Mouse (Mus musculus) adrenal gland, postnatal 36 days (tissue): ENCODE results near the gene Pou2af1. TPM values are rescaled to one million over a fixed set of nuclear protein-coding genes. Genes with fewer than 3 reads are reported as not detected.

Experiments
- DNase-seq, 2 experiments: peaks; one replicate each; pipeline ENCODE4 v3.0.0; 2021; ENCODE audit warnings: mixed read lengths in 1 of 2
- long read RNA-seq, 2 experiments: library from polyadenylated mRNA; stranded (forward); transcript quantifications; one replicate each; pipeline ENCODE4 v2.0.0; 2021; ENCODE audit warnings: borderline sequencing depth in 2 of 2
- total RNA-seq, 2 experiments: library from RNA; stranded (reverse); gene quantifications; 2 replicates each; pipeline ENCODE4 v1.2.3; 2021

Gene Pou2af1
- total RNA-seq: not detected
- long read RNA-seq, experiment 1: 0 reads
- long read RNA-seq, experiment 2: 0 reads

DNA sequence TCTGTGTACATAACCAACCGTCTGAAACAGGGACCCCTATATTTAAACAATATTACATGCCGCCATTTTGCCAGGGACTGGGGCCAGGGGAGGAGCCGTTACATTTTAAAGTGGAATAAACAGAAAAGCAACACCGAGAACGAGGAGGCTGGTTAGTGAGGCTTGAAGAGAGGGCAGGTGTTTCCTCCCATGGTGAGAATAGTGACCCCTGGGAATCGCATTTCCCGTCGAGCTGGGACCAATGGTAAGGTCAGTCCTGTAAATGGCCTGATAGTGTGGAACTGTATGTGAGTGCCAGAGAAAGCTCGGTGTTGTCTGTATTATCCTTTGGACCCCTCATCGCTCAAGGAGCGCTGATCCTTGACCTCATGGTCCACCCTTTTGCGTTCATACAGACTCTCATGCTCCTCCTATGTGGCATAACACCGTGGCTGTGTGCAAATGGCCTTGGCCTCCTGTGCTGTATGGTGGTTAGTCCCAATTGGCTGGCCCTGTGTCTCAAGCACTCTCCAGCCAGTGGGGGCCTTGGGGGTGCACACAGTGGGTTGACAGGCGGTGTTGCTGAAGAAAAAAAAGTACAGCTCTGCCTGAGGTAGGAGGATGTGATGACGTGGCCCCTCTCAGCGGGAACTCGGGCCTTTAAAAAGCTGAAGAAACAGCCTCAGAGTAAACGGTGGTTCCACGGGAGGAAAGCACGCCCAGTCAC is at the start of gene Pou2af1:
Gene Pou2af1, plus strand, starts transcription at position 686 of the 706 bp plus-strand sequence.
- no peak for DNase-seq

GRCm38 (mm10) chr9:51163989-51164388 is 49.5 kb upstream of the Pou2af1 start:
- no peak for DNase-seq

GRCm38 (mm10) chr9:51165312-51166180 is 48.0 kb upstream of the Pou2af1 start, which contains the start of gene Gm32742:
TSS of gene Gm32742 (minus strand) at chr9:51165517.
- no peak for DNase-seq

- no peak for DNase-seq
Observed at GRCm38 (mm10) chr9:51167954-51168353, 45.6 kb upstream of the Pou2af1 start.

DNA sequence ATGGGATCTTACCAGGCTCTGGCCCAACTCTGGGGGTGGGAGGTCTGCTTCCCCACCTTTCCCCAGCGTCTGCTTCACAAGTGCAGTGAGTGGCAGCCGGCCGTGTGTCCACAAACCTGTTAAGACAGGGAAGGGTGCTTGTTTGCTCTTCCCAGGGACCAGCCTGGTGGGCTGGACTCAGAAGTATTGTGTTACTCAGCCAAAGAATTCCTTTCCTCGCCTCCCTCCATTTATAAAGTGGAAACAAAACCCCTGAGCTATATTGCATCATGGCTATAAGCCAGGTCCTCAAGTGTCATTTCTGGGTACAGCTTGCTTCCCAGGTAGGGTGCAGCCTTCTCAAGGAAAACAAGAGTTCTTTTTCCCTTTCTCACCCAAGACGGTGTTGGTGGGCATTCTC is 44.8 kb upstream of the Pou2af1 start:
- DNase-seq: no peak

DNA sequence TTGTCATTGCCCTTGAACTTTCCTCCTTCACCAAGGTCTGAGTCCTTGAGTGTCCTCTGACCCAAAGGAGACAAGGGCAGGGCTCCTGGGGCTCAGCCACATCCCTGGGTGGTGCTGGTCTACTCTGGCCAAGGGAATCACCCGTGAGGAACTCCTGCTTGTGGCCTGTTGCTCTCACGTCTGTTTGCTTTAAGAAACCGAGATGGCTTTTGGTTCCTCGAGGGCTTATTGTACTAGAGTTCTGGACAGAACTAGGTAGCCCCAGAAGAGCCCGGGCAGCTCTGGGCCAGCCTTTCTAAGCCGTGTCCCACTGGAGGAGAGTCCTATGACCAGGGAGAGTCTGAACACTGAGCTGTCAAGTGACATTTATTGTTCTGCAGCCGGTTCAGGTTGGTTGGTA is 44.4 kb upstream of the Pou2af1 start:
- no peak for DNase-seq

- DNase-seq: peak; percentile 43 to 63
Observed at GRCm38 (mm10) chr9:51170298-51170697, 43.2 kb upstream of the Pou2af1 start.

- DNase-seq: peak; percentile 21 to 56
Observed at GRCm38 (mm10) chr9:51174890-51175464, 38.5 kb upstream of the Pou2af1 start.

DNA sequence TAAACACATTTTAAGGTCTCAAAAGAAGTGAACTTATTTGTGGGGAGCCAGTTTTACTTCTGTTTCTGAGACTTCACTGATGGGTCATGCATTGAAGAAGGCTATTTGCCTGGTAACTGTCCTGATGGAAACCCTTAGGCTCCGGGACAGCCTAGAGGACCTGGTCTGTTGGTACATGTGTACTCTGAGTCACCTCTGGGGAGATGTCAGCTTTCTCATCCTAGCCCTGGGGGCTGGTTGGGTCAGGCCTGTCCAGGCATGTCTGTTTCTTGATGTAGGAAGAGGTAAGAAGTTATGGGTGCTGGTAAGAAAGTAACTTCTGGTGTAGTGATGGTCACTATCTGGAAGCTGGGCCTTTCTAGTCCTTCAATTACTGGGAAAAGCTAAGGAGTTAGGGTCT is 37.8 kb upstream of the Pou2af1 start:
- no peak for DNase-seq

DNA sequence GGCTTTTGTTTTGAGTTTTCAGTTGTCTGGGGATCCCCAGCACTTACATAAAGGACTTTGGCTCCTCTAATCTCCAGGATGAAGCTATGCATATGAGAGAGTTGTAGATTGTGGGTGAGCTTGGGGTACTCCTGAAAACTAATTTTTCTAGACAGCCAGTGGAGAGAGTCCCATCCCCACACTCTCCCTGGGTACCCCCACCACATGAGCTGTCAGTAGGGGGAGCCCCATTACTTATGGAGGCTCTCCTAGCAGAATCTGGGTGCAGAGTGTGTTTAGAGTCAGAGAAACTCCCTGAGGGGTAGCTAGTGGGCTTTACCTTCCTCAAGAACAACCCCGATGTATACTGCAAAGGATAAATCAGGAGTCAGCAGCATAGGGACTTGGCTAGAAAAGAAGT is 35.2 kb upstream of the Pou2af1 start:
- DNase-seq: peak in 1 of 2 experiments; percentile 18

GRCm38 (mm10) chr9:51180621-51181020 is 32.9 kb upstream of the Pou2af1 start:
- no peak for DNase-seq

DNA sequence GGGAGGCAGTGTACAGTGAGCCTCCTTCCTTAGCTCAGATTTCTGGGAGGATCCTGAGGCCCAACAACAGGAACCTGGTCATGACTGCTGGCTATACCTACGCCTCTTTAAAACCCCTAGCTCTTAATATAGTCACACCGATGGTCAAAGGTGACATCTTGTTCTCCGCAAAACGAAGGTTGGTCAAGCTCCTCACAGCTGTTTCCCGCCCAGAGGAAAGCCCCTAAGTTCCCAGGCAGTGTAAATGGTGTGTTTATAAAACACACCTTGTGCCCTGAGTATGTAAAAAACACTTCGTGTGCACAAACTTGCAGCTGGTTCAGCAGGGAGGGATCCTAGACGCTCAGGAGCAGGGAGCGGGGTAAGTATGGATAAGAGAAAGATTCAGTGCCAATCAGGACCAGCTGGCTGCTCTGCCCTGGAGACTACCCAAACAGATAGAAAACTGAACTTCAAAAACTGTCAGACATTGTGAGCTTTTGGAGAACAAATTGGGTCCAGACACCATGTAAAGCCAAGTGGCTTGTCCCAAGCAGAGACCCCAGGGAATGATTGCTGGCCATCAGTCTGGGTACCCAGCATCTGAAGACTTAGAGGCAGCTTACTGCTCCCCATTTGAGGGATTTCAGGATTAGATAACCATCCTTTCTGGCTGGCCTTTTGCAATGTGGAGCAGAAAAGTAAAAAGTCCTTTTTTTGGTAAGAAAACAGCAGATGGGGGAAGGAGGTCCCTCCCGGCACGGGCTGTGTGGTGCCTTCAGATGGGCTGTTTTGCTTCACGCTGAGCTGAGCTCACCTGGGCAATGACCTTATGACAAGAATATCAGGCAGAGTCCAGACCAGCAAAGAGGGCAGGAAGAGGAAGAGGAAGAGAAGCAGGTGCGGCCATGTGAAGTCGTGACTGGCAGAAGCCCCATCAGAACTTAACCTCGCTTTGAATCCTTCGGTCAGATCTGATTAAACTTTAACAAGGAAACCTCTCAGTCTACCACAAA is 30.5 kb upstream of the Pou2af1 start:
- no peak for DNase-seq

- DNase-seq: no peak
Observed at GRCm38 (mm10) chr9:51185386-51185785, 28.1 kb upstream of the Pou2af1 start.

DNA sequence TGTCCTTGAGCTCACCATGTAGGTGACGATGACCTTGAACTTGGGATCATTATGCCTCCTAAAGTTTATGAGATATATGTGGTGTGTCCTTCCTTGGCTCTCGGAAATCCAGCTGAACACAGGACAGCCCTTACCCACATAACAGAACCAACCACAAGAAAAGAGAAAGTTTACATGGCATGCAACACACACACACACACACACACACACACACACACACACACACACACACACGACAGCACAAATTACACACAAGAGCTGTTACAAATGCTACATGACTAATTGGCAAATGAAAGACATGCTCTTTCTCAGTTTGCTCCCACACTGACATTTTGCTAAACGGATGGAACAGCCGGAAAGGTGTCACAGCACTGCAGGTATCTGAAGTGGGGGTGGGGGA is 27.6 kb upstream of the Pou2af1 start:
- DNase-seq: no peak

DNA sequence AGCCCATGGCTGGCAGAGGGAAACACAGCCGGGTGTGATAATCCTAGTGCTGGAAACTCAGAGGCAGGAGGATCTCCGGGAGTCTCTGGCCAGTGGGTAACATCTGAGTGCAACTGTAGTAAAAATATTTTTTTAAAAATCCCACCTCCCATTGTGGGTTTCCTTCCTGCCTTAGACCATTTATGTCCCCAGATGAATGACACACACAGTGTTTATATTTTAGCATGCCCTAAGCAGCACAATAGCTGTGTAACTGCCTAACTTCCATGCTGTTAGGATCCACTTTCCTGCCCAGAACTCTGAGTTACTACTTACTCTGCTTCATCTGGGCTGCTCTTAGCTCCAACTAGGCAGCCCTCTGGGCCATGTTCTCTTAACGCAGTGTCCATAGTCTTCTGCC is 22.9 kb upstream of the Pou2af1 start:
- no peak for DNase-seq

GRCm38 (mm10) chr9:51194790-51195189 is 18.7 kb upstream of the Pou2af1 start:
- DNase-seq: no peak

- no peak for DNase-seq
Observed at GRCm38 (mm10) chr9:51208974-51209332, 4.6 kb upstream of the Pou2af1 start.

GRCm38 (mm10) chr9:51211191-51211590 is 2.3 kb upstream of the Pou2af1 start:
- DNase-seq: no peak

DNA sequence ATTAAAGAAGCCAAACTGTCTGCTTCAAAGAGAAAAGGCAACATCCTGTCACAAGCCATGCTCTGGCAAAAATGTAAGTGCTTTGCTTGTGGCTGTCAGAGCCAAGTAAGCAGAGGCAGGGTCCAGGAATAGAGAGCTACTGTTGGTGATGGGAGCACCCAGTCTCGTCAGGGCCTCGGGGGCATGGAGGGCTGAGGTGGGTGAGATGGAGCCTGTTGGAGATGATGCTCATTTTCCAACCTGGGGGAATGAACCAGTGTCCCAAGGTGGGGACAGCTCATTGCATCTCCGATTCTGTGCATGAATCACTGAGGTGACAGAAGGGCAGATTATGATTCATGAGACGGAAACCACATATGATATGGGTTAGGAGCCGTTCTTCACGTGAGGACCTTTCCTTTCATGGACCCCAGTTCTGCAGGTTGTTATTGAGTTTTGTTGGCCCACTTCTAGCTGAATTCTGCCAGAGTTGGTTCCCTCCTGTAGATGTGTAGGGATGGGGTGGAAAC is 275 bp downstream of the Pou2af1 start:
- DNase-seq: no peak

DNA sequence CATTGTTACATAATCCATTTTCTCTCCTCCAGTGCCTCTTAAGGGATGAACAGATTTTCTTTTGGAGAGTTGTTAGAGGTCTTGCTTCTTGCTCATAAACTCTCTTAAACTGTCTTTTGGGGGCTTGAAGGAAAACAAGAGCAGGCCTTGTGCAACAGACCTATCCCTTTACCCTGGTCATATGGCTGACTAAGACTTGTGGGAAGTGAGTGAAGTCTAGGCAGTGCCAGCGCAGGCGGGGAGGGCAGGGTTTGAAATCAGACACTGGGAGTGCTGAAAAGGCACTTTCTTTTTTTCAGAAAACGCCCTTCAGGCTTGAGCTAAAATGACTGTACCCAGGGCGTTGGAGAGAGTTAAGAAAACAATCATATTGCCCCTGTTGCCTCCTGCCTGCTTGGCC is 1.8 kb downstream of the Pou2af1 start:
- no peak for DNase-seq

- DNase-seq: no peak
Observed at GRCm38 (mm10) chr9:51215949-51216348, 2.4 kb downstream of the Pou2af1 start.
